ENCODE assay signal across 8 mouse cellular contexts in genomic region chr4:145195172-145195571, GRCm38 (mm10). TPM values are rescaled to one million over a fixed set of nuclear protein-coding genes. Genes with fewer than 3 reads are reported as not detected.
DNase-seq lines count a peak whose midpoint lies in the region; ATAC-seq and TF ChIP-seq lines count a peak whose summit lies in the region.

No protein-coding gene starts in this region.

- H3K9me3 ChIP-seq in kidney, embryonic 15.5 days (replicated peaks) = no peaks in the 10 kb centered on the region
- H3K9me3 ChIP-seq in embryonic facial prominence, embryonic 13.5 days = no peaks in the 10 kb centered on the region
- H3K9me3 ChIP-seq in intestine, embryonic 15.5 days = no peaks in the 10 kb centered on the region
- no peaks in the 10 kb centered on the region for H3K9me3 ChIP-seq in midbrain, postnatal 0 days (ENCODE audit: low read length)

- no peak; the same call in 1 of the 2 replicates for ATAC-seq in kidney, embryonic 15.5 days (replicated peaks; ENCODE audit: low FRiP score)
- ATAC-seq in embryonic facial prominence, embryonic 13.5 days (ENCODE audit: insufficient number of reproducible peaks, insufficient read depth, low FRiP score, low TSS enrichment, low read depth) = no peak
- ATAC-seq in intestine, embryonic 15.5 days = peak; percentile 6
- ATAC-seq in midbrain, postnatal 0 days (ENCODE audit: low FRiP score) = peak; percentile 45

- TF ChIP-seq CTCF in midbrain, postnatal 0 days (IDR thresholded peaks at IDR 0.05) = no peak

- peak overlapping the region; percentile 35 for H3K4me2 ChIP-seq in kidney, embryonic 15.5 days
- H3K4me2 ChIP-seq in embryonic facial prominence, embryonic 13.5 days = peak overlapping the region; percentile 96
- H3K4me2 ChIP-seq in intestine, embryonic 15.5 days (replicated peaks) = peak overlapping the region; percentile 39
- peak overlapping the region; percentile 97 for H3K4me2 ChIP-seq in midbrain, postnatal 0 days (ENCODE audit: low read depth, low read length, poor library complexity, severe bottlenecking)

- H3K27ac ChIP-seq in kidney, embryonic 15.5 days = no peak overlapping the region
- H3K27ac ChIP-seq in embryonic facial prominence, embryonic 13.5 days = no peak overlapping the region
- 0 out of 2 replicates have a peak overlapping the region, but pooled peaks have one; percentile 70 for H3K27ac ChIP-seq in intestine, embryonic 15.5 days
- H3K27ac ChIP-seq in midbrain, postnatal 0 days (ENCODE audit: low read depth, low read length) = 0 out of 2 replicates have a peak overlapping the region, but pooled peaks have one; percentile 68

- 21% methylated on average over 5 of the region's 5 CpGs for WGBS in kidney, embryonic 15.5 days
- 24% methylated on average over 5 of the region's 5 CpGs for WGBS in embryonic facial prominence, embryonic 13.5 days
- WGBS in intestine, embryonic 15.5 days = 18% methylated on average over 5 of the region's 5 CpGs
- WGBS in midbrain, postnatal 0 days = 19% methylated on average over 5 of the region's 5 CpGs

- peaks cover 6% of the 10 kb centered on the region for H3K36me3 ChIP-seq in kidney, embryonic 15.5 days
- 0 out of 2 replicates have a peak, but pooled peaks cover 4% of the 10 kb centered on the region for H3K36me3 ChIP-seq in embryonic facial prominence, embryonic 13.5 days
- H3K36me3 ChIP-seq in intestine, embryonic 15.5 days = no peaks in the 10 kb centered on the region
- H3K36me3 ChIP-seq in midbrain, postnatal 0 days (ENCODE audit: insufficient read depth, low read length) = no peaks in the 10 kb centered on the region

- H3K27me3 ChIP-seq in kidney, embryonic 15.5 days = no peaks in the 10 kb centered on the region
- H3K27me3 ChIP-seq in embryonic facial prominence, embryonic 13.5 days = no peaks in the 10 kb centered on the region
- no peaks in the 10 kb centered on the region for H3K27me3 ChIP-seq in intestine, embryonic 15.5 days (replicated peaks)
- no peaks in the 10 kb centered on the region for H3K27me3 ChIP-seq in midbrain, postnatal 0 days (ENCODE audit: insufficient read depth, low read length)

- peaks cover 28% of the 10 kb centered on the region for H3K4me1 ChIP-seq in kidney, embryonic 15.5 days
- peaks cover 24% of the 10 kb centered on the region for H3K4me1 ChIP-seq in embryonic facial prominence, embryonic 13.5 days
- H3K4me1 ChIP-seq in intestine, embryonic 15.5 days (replicated peaks) = peaks cover 13% of the 10 kb centered on the region; the same call in 1 of the 2 replicates
- peaks cover 7% of the 10 kb centered on the region for H3K4me1 ChIP-seq in midbrain, postnatal 0 days (ENCODE audit: insufficient read depth, low read length)

- H3K4me3 ChIP-seq in kidney, embryonic 15.5 days (replicated peaks) = peak overlapping the region; percentile 96
- peak overlapping the region; percentile 96 for H3K4me3 ChIP-seq in embryonic facial prominence, embryonic 13.5 days
- H3K4me3 ChIP-seq in intestine, embryonic 15.5 days (replicated peaks) = peak overlapping the region; percentile 88; the same call in 1 of the 2 replicates
- H3K4me3 ChIP-seq in midbrain, postnatal 0 days (ENCODE audit: low read depth, low read length) = peak overlapping the region; percentile 98

- H3K9ac ChIP-seq in kidney, embryonic 15.5 days = no peak overlapping the region
- no peak overlapping the region for H3K9ac ChIP-seq in embryonic facial prominence, embryonic 13.5 days
- no peak overlapping the region for H3K9ac ChIP-seq in intestine, embryonic 15.5 days
- 0 out of 2 replicates have a peak overlapping the region, but pooled peaks have one; percentile 96 for H3K9ac ChIP-seq in midbrain, postnatal 0 days (replicated peaks; ENCODE audit: low read length, poor library complexity, severe bottlenecking)

- no peak for DNase-seq in kidney, postnatal 14 days
- DNase-seq in midbrain, postnatal 0 days (ENCODE audit: low spot score) = no peak
- no peak for DNase-seq in spleen, adult 12 weeks (ENCODE audit: low spot score)
- DNase-seq in embryo, embryonic 10 days (ENCODE audit: low spot score) = no peak
- no peak for DNase-seq in Muller cell, postnatal 12 days (ENCODE audit: inconsistent ontology term)

RNA-seq across cellular contexts. Expression of gene Vps13d, which starts 0.4 kb away (rescaled TPM):
- 9.9 and 10.1 TPM in 2 replicates for polyA plus RNA-seq in kidney, embryonic 15.5 days (2015; fragmentation: Nextera tagmentation; extraction: Ambion mirVana)
- polyA plus RNA-seq in embryonic facial prominence, embryonic 13.5 days (2015; fragmentation: Nextera tagmentation; extraction: Ambion mirVana) = 6.7 and 9.8 TPM in 2 replicates
- 10.1 and 10.2 TPM in 2 replicates for polyA plus RNA-seq in intestine, embryonic 15.5 days (2015; fragmentation: Nextera tagmentation; extraction: Ambion mirVana)
- total RNA-seq in midbrain, postnatal 0 days (2014; rRNA removed) = 35.6 and 36.5 TPM in 2 replicates
- polyA plus RNA-seq in midbrain, postnatal 0 days (2015; fragmentation: Nextera tagmentation; extraction: Ambion mirVana) = 7.8 and 9.1 TPM in 2 replicates

RNA-seq across cellular contexts. Expression of gene Tnfrsf1b, which starts 51.5 kb away (rescaled TPM):
- 3.2 and 3.5 TPM in 2 replicates for polyA plus RNA-seq in kidney, embryonic 15.5 days (2015; fragmentation: Nextera tagmentation; extraction: Ambion mirVana)
- polyA plus RNA-seq in embryonic facial prominence, embryonic 13.5 days (2015; fragmentation: Nextera tagmentation; extraction: Ambion mirVana) = 1.6 and 2.7 TPM in 2 replicates
- polyA plus RNA-seq in intestine, embryonic 15.5 days (2015; fragmentation: Nextera tagmentation; extraction: Ambion mirVana) = 5.3 and 5.9 TPM in 2 replicates
- total RNA-seq in midbrain, postnatal 0 days (2014; rRNA removed) = 7.1 and 7.5 TPM in 2 replicates
- 2.6 and 2.8 TPM in 2 replicates for polyA plus RNA-seq in midbrain, postnatal 0 days (2015; fragmentation: Nextera tagmentation; extraction: Ambion mirVana)

Comparison
In these comparisons a context has a peak if more than half of its experiments do, and no peak if none do; other contexts are left out.
1. ATAC-seq: peak in intestine, embryonic 15.5 days (single experiment) and midbrain, postnatal 0 days (single experiment); none in kidney, embryonic 15.5 days (single experiment) and embryonic facial prominence, embryonic 13.5 days (single experiment).
2. H3K27ac ChIP-seq: peak in intestine, embryonic 15.5 days (single experiment) and midbrain, postnatal 0 days (single experiment); none in kidney, embryonic 15.5 days (single experiment) and embryonic facial prominence, embryonic 13.5 days (single experiment).
3. H3K4me2 ChIP-seq: peak in every context shown above with its lines; median percentile 97 in midbrain, postnatal 0 days; 96 in embryonic facial prominence, embryonic 13.5 days; 39 in intestine, embryonic 15.5 days; 35 in kidney, embryonic 15.5 days.
4. Peak in every context shown above with its lines, with median percentiles within 50 percentile points of each other: H3K4me3 ChIP-seq.